Mouse (Mus musculus) testis, adult 2 months (tissue): Measurements from ENCODE around the gene Trim31.

Experiments
- CTCF ChIP-seq: fragments of 200-500 bp; IDR thresholded peaks from 2 replicates; pipeline ENCODE4 v1.5.1; 2012; ENCODE audit warnings: low read depth, mild to moderate bottlenecking, inconsistent platforms, low read length, moderate library complexity; ENCODE audit not compliant: control insufficient read depth, insufficient read depth, insufficient replicate concordance
- POLR2A ChIP-seq: fragments of 200-500 bp; IDR thresholded peaks from 2 replicates; pipeline ENCODE4 v1.6.1; 2012; ENCODE audit warnings: low read depth, mild to moderate bottlenecking, inconsistent platforms, low read length, moderate library complexity; ENCODE audit not compliant: control insufficient read depth

DNA sequence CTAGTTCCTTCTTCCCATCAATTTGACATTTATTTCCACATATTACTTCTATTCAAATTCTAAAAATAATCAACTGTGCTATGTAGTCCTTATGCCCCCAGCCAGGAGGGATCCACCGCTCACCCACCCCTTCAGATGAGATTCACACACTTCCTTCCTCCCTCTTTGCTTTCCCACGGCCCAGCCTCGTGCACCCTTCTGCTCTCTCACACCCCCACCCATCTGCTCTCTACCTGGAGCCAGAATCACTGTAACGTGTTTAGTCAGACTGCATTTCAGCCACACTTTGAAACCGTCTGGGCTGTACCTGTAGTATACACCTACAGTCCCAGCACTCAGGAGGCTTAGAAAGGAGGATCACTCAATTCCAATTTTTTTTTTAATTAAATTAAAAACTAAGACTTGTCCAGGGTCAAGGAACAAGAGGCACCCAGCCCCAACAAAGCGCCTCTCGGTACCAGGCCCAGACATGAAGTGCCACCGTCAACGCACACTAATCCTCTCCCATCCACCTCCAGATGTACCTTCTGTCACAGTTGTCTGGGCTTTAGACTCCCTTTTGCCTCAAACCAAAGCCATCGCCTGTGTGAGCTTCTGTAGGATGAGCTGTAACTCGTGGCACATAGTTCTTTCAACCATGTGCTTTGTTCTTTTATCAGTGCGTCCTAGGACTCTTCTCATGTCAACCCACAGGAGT is 31.5 kb downstream of the Trim31 start:
- TF ChIP-seq POLR2A (no peak), CTCF (no peak)
